Mouse (Mus musculus): Measurements from ENCODE around the gene Zfp746. TPM values are rescaled to one million over a fixed set of nuclear protein-coding genes. Genes with fewer than 3 reads are reported as not detected.

The Zfp746 gene
- total RNA-seq, 1 experiment = 14.1 TPM

GRCm38 (mm10) chr6:48073316-48073715 is 13.1 kb downstream of the Zfp746 start:
- Histone ChIP-seq H3K9ac (ENCODE audit: insufficient read depth, low read depth, low read length, poor library complexity, severe bottlenecking) (no peak overlapping the region; the same call in 1 of the 2 replicates), H3K4me1 (ENCODE audit: control insufficient read depth in 2 of 2, insufficient read depth in 2 of 2, low read length in 2 of 2, poor library complexity in 1 of 2) (no peaks in the 10 kb centered on the region), H3K27ac (ENCODE audit: insufficient read depth, low read depth, low read length, poor library complexity, severe bottlenecking) (no peak overlapping the region), H3K9me3 (ENCODE audit: control insufficient read depth, insufficient read depth, low read depth, low read length) (no peaks in the 10 kb centered on the region), H3K36me3 (ENCODE audit: control insufficient read depth, insufficient read depth, low read length, poor library complexity, severe bottlenecking) (peaks cover 2% of the 10 kb centered on the region), H3K4me3 (ENCODE audit: insufficient read depth in 1 of 2, low read depth in 1 of 2, low read length in 2 of 2, poor library complexity in 1 of 2, severe bottlenecking in 1 of 2) (no peak overlapping the region)
- in situ Hi-C loops (cut with MboI; ENCODE audit: low sequenced_read_pairs in 2 of 2, unreplicated experiment in 2 of 2) = no loop called here
- TF ChIP-seq MAFK (IDR thresholded peaks at IDR 0.05; ENCODE audit: insufficient read depth, low read depth, low read length) (no peak), ZNF384 (IDR thresholded peaks at IDR 0.05; ENCODE audit: low read depth, low read length) (no peak), HCFC1 (IDR thresholded peaks at IDR 0.05; ENCODE audit: borderline replicate concordance, insufficient read depth, low read length) (no peak), ZC3H11A (IDR thresholded peaks at IDR 0.05; ENCODE audit: borderline replicate concordance, low read depth, low read length) (no peak), CHD2 (IDR thresholded peaks at IDR 0.05; ENCODE audit: low read depth, low read length) (no peak)
- no peak for DNase-seq (ENCODE audit: low read depth, low spot score)

GRCm38 (mm10) chr6:48067492-48067891 is 18.9 kb downstream of the Zfp746 start:
- Histone ChIP-seq H3K4me1 (ENCODE audit: control insufficient read depth in 2 of 2, insufficient read depth in 2 of 2, low read length in 2 of 2, poor library complexity in 1 of 2) (peaks cover 0 to 6% of the 10 kb centered on the region in 2 experiments; a peak in 3 of 4 replicates), H3K9ac (ENCODE audit: insufficient read depth, low read depth, low read length, poor library complexity, severe bottlenecking) (no peak overlapping the region; the same call in 1 of the 2 replicates), H3K9me3 (ENCODE audit: control insufficient read depth, insufficient read depth, low read depth, low read length) (no peaks in the 10 kb centered on the region), H3K27ac (ENCODE audit: insufficient read depth, low read depth, low read length, poor library complexity, severe bottlenecking) (no peak overlapping the region), H3K36me3 (ENCODE audit: control insufficient read depth, insufficient read depth, low read length, poor library complexity, severe bottlenecking) (peaks cover 9% of the 10 kb centered on the region), H3K4me3 (ENCODE audit: insufficient read depth in 1 of 2, low read depth in 1 of 2, low read length in 2 of 2, poor library complexity in 1 of 2, severe bottlenecking in 1 of 2) (no peak overlapping the region)
- DNase-seq (ENCODE audit: low read depth, low spot score) = no peak
- in situ Hi-C loops (cut with MboI; ENCODE audit: low sequenced_read_pairs in 2 of 2, unreplicated experiment in 2 of 2) = no loop called here
- TF ChIP-seq CHD2 (IDR thresholded peaks at IDR 0.05; ENCODE audit: low read depth, low read length) (no peak), MAFK (IDR thresholded peaks at IDR 0.05; ENCODE audit: insufficient read depth, low read depth, low read length) (no peak), ZNF384 (IDR thresholded peaks at IDR 0.05; ENCODE audit: low read depth, low read length) (no peak), HCFC1 (IDR thresholded peaks at IDR 0.05; ENCODE audit: borderline replicate concordance, insufficient read depth, low read length) (no peak), ZC3H11A (IDR thresholded peaks at IDR 0.05; ENCODE audit: borderline replicate concordance, low read depth, low read length) (no peak)

GRCm38 (mm10) chr6:48065587-48066075 is 20.8 kb downstream of the Zfp746 start:
- in situ Hi-C loops (cut with MboI; ENCODE audit: low sequenced_read_pairs in 2 of 2, unreplicated experiment in 2 of 2) = no loop called here
- DNase-seq (ENCODE audit: low read depth, low spot score) = no peak
- peak overlapping the region; percentile 69 to 89 for H3K4me3 ChIP-seq (ENCODE audit: insufficient read depth in 1 of 2, low read depth in 1 of 2, low read length in 2 of 2, poor library complexity in 1 of 2, severe bottlenecking in 1 of 2)
- H3K36me3 ChIP-seq (ENCODE audit: control insufficient read depth, insufficient read depth, low read length, poor library complexity, severe bottlenecking) = peaks cover 9% of the 10 kb centered on the region
- no peak overlapping the region for H3K27ac ChIP-seq (ENCODE audit: insufficient read depth, low read depth, low read length, poor library complexity, severe bottlenecking)
- H3K9ac ChIP-seq (ENCODE audit: insufficient read depth, low read depth, low read length, poor library complexity, severe bottlenecking) = peak overlapping the region; percentile 76; the same call in 1 of the 2 replicates
- H3K4me1 ChIP-seq (ENCODE audit: control insufficient read depth in 2 of 2, insufficient read depth in 2 of 2, low read length in 2 of 2, poor library complexity in 1 of 2) = peaks cover 0 to 6% of the 10 kb centered on the region in 2 experiments; a peak in 3 of 4 replicates
- H3K9me3 ChIP-seq (ENCODE audit: control insufficient read depth, insufficient read depth, low read depth, low read length) = no peaks in the 10 kb centered on the region
- TF ChIP-seq MAFK (IDR thresholded peaks at IDR 0.05; ENCODE audit: insufficient read depth, low read depth, low read length) = no peak
- TF ChIP-seq CHD2 (IDR thresholded peaks at IDR 0.05; ENCODE audit: low read depth, low read length) = no peak
- no peak for TF ChIP-seq ZC3H11A (IDR thresholded peaks at IDR 0.05; ENCODE audit: borderline replicate concordance, low read depth, low read length)
- no peak for TF ChIP-seq HCFC1 (IDR thresholded peaks at IDR 0.05; ENCODE audit: borderline replicate concordance, insufficient read depth, low read length)
- no peak for TF ChIP-seq ZNF384 (IDR thresholded peaks at IDR 0.05; ENCODE audit: low read depth, low read length)

- H3K9me3 ChIP-seq (ENCODE audit: control insufficient read depth, insufficient read depth, low read depth, low read length) = no peaks in the 10 kb centered on the region
- H3K36me3 ChIP-seq (ENCODE audit: control insufficient read depth, insufficient read depth, low read length, poor library complexity, severe bottlenecking) = peaks cover 9% of the 10 kb centered on the region
- TF ChIP-seq ZC3H11A (IDR thresholded peaks at IDR 0.05; ENCODE audit: borderline replicate concordance, low read depth, low read length) = no peak
- no peak for TF ChIP-seq ZNF384 (IDR thresholded peaks at IDR 0.05; ENCODE audit: low read depth, low read length)
- TF ChIP-seq CHD2 (IDR thresholded peaks at IDR 0.05; ENCODE audit: low read depth, low read length) = no peak
- no peak for TF ChIP-seq HCFC1 (IDR thresholded peaks at IDR 0.05; ENCODE audit: borderline replicate concordance, insufficient read depth, low read length)
- no peak for TF ChIP-seq MAFK (IDR thresholded peaks at IDR 0.05; ENCODE audit: insufficient read depth, low read depth, low read length)
- H3K4me3 ChIP-seq (ENCODE audit: insufficient read depth in 1 of 2, low read depth in 1 of 2, low read length in 2 of 2, poor library complexity in 1 of 2, severe bottlenecking in 1 of 2) = peak overlapping the region; percentile 69 to 72
- no peak for DNase-seq (ENCODE audit: low read depth, low spot score)
- in situ Hi-C loops (cut with MboI; ENCODE audit: low sequenced_read_pairs in 2 of 2, unreplicated experiment in 2 of 2) = no loop called here
- peaks cover 0 to 6% of the 10 kb centered on the region in 2 experiments; a peak in 3 of 4 replicates for H3K4me1 ChIP-seq (ENCODE audit: control insufficient read depth in 2 of 2, insufficient read depth in 2 of 2, low read length in 2 of 2, poor library complexity in 1 of 2)
- H3K27ac ChIP-seq (ENCODE audit: insufficient read depth, low read depth, low read length, poor library complexity, severe bottlenecking) = no peak overlapping the region
- H3K9ac ChIP-seq (ENCODE audit: insufficient read depth, low read depth, low read length, poor library complexity, severe bottlenecking) = peak overlapping the region; percentile 69
These were observed 21.9 kb downstream of the Zfp746 start for GRCm38 (mm10) chr6:48064451-48064850.

All from ES-E14 (cell line).